9 mouse cellular contexts compared by ENCODE assay signal in the genomic region with DNA sequence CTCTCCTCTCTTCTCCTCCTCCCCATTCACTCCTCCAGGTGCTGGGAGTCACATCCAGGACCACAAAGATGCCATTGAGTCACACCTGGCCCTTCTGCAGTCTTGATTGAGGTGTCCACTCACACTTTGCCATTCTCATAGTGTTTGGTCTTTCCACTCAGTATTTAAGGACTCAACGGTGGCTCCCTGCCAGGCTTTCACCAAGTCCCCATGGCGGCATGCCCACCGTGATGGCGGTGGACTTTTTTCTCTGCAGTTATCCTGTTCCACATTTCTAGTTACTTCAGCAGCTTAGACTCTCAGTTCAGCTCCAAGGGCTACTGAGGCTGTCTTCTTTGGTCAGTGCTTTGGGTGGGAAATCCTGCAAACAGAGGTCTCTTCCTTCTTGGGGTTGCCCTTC.
"Had no signal": no experiment of that assay in that cellular context is flagged by ENCODE, and none has a peak within 500 bp of the region (broad histone marks: within the 10 kb centered on the region; RNA-seq: fewer than 3 reads in every experiment).

No protein-coding gene starts in this region.

- DNase-seq: liver, embryonic 13.5 days; liver, postnatal 0 days; lung, adult 2 months; lung, postnatal 14 days; lung, postnatal 36 days; right cerebral cortex, postnatal 25 days; thymus, adult 2 months; thymus, postnatal 25 days; thymus, postnatal 4 days had no signal
